Mouse (Mus musculus): ENCODE data around the gene Adh7.

The Adh7 gene

GRCm38 (mm10) chr3:138217631-138218264, at the start of gene Adh7:
Gene Adh7 (plus strand): TSS chr3:138217760.
- DNase-seq (ENCODE audit: low read depth, low spot score): no peak

- no peak for DNase-seq (ENCODE audit: low read depth, low spot score)
These were observed 44.3 kb upstream of the Adh7 start for GRCm38 (mm10) chr3:138173291-138173690.

GRCm38 (mm10) chr3:138175551-138175950, 42.0 kb upstream of the Adh7 start:
- DNase-seq (ENCODE audit: low read depth, low spot score): no peak

- no peak for DNase-seq (ENCODE audit: low read depth, low spot score)
These were observed 35.5 kb upstream of the Adh7 start for GRCm38 (mm10) chr3:138182019-138182418.

GRCm38 (mm10) chr3:138183371-138183770, 34.2 kb upstream of the Adh7 start:
- DNase-seq (ENCODE audit: low read depth, low spot score): no peak

- no peak for DNase-seq (ENCODE audit: low read depth, low spot score)
These were observed 32.3 kb upstream of the Adh7 start for GRCm38 (mm10) chr3:138185290-138185689.

GRCm38 (mm10) chr3:138185995-138186930, 31.3 kb upstream of the Adh7 start:
- no peak for DNase-seq (ENCODE audit: low read depth, low spot score)

- DNase-seq (ENCODE audit: low read depth, low spot score): no peak
These were observed 25.3 kb upstream of the Adh7 start for GRCm38 (mm10) chr3:138192260-138192659.

GRCm38 (mm10) chr3:138193683-138194302, 23.8 kb upstream of the Adh7 start, which contains the start of gene 4930579F01Rik:
Gene 4930579F01Rik (minus strand): TSS chr3:138193825.
- no peak for DNase-seq (ENCODE audit: low read depth, low spot score)

GRCm38 (mm10) chr3:138197093-138197492, 20.5 kb upstream of the Adh7 start:
- DNase-seq (ENCODE audit: low read depth, low spot score): no peak

- no peak for DNase-seq (ENCODE audit: low read depth, low spot score)
These were observed 20.0 kb upstream of the Adh7 start for GRCm38 (mm10) chr3:138197556-138197955.

GRCm38 (mm10) chr3:138197973-138198721, 19.4 kb upstream of the Adh7 start:
- DNase-seq (ENCODE audit: low read depth, low spot score): peak; percentile 58

GRCm38 (mm10) chr3:138198722-138199068, 18.9 kb upstream of the Adh7 start:
- no peak for DNase-seq (ENCODE audit: low read depth, low spot score)

- DNase-seq (ENCODE audit: low read depth, low spot score): no peak
These were observed 8.7 kb upstream of the Adh7 start for GRCm38 (mm10) chr3:138208821-138209220.

GRCm38 (mm10) chr3:138210432-138211075, 7.0 kb upstream of the Adh7 start:
- no peak for DNase-seq (ENCODE audit: low read depth, low spot score)

- DNase-seq (ENCODE audit: low read depth, low spot score): no peak
These were observed 5.1 kb upstream of the Adh7 start for GRCm38 (mm10) chr3:138212431-138212951.

- DNase-seq (ENCODE audit: low read depth, low spot score): no peak
These were observed 2.1 kb upstream of the Adh7 start for GRCm38 (mm10) chr3:138215395-138215989.

GRCm38 (mm10) chr3:138216091-138216490, 1.5 kb upstream of the Adh7 start:
- DNase-seq (ENCODE audit: low read depth, low spot score): no peak

- DNase-seq (ENCODE audit: low read depth, low spot score): no peak
These were observed 3.6 kb downstream of the Adh7 start for GRCm38 (mm10) chr3:138221116-138221515.

GRCm38 (mm10) chr3:138222511-138222910, 5.0 kb downstream of the Adh7 start:
- no peak for DNase-seq (ENCODE audit: low read depth, low spot score)
